Mouse (Mus musculus): ENCODE results near the gene Acot8. TPM values are rescaled to one million over a fixed set of nuclear protein-coding genes. Genes with fewer than 3 reads are reported as not detected.
A peak's percentile ranks its signal among the peaks of the same experiment; 100 is the strongest.

The Acot8 gene
- total RNA-seq, 1 experiment, result 46.4 TPM

DNA sequence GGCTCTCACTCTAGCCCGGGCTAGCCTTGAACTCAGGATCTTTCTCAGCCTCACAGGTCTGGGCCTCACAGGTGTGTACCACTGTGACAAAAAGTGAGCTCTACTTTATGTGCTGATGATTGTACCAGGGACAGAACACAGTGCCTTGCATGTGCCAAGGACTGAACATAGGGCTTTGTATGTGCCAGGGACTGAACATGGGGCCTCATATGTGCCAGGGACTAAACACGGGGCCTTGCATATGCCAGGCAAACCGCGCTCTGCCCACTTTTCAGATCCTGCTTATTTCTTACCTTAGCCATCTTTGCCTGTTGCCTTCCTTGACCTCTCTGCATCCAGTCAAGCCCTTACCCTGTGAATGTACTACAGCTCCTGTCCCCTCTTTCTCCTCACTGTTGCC is 42.7 kb downstream of the Acot8 start:
- Histone ChIP-seq H3K9me3 (ENCODE audit: control insufficient read depth, insufficient read depth, low read depth, low read length) (no peaks in the 10 kb centered on the region), H3K27ac (ENCODE audit: insufficient read depth, low read depth, low read length, poor library complexity, severe bottlenecking) (peak overlapping the region; percentile 30), H3K36me3 (ENCODE audit: control insufficient read depth, insufficient read depth, low read length, poor library complexity, severe bottlenecking) (peaks cover 70% of the 10 kb centered on the region), H3K9ac (ENCODE audit: insufficient read depth, low read depth, low read length, poor library complexity, severe bottlenecking) (no peak overlapping the region), H3K4me3 (ENCODE audit: insufficient read depth in 1 of 2, low read depth in 1 of 2, low read length in 2 of 2, poor library complexity in 1 of 2, severe bottlenecking in 1 of 2) (no peak overlapping the region), H3K4me1 (ENCODE audit: control insufficient read depth in 2 of 2, insufficient read depth in 2 of 2, low read length in 2 of 2, poor library complexity in 1 of 2) (peaks cover 2 to 3% of the 10 kb centered on the region in 2 experiments; a peak in 1 of 4 replicates)
- DNase-seq (ENCODE audit: low read depth, low spot score), result no peak
- no peak for TF ChIP-seq MAFK (IDR thresholded peaks at IDR 0.05; ENCODE audit: insufficient read depth, low read depth, low read length)
- TF ChIP-seq HCFC1 (IDR thresholded peaks at IDR 0.05; ENCODE audit: borderline replicate concordance, insufficient read depth, low read length), result no peak
- no peak for TF ChIP-seq ZNF384 (IDR thresholded peaks at IDR 0.05; ENCODE audit: low read depth, low read length)
- no peak for TF ChIP-seq CHD2 (IDR thresholded peaks at IDR 0.05; ENCODE audit: low read depth, low read length)
- no peak for TF ChIP-seq ZC3H11A (IDR thresholded peaks at IDR 0.05; ENCODE audit: borderline replicate concordance, low read depth, low read length)
- in situ Hi-C loops (cut with MboI; ENCODE audit: low sequenced_read_pairs in 2 of 2, unreplicated experiment in 2 of 2), result no loop called here

DNA sequence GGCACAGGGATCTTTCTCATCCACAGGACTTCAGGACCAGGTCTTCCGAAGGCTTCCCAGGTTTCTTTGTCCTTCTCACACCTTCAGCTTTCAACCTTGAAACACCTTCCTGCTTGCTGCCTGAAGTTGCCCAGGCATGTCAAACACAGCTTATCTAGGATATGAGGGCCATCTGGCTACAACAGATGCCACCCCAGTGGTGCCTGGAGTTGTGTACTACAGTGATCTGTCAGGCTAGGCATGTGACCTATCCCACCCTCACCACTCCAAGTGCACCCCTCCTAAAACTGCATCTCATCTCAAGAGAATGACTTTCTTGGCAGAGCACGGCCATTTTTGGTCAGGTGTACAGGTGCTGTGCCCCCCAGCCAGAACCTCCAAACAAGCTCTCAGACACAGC is 43.2 kb downstream of the Acot8 start:
- Histone ChIP-seq H3K36me3 (ENCODE audit: control insufficient read depth, insufficient read depth, low read length, poor library complexity, severe bottlenecking) (peaks cover 72% of the 10 kb centered on the region), H3K9me3 (ENCODE audit: control insufficient read depth, insufficient read depth, low read depth, low read length) (no peaks in the 10 kb centered on the region), H3K4me3 (ENCODE audit: insufficient read depth in 1 of 2, low read depth in 1 of 2, low read length in 2 of 2, poor library complexity in 1 of 2, severe bottlenecking in 1 of 2) (no peak overlapping the region), H3K9ac (ENCODE audit: insufficient read depth, low read depth, low read length, poor library complexity, severe bottlenecking) (no peak overlapping the region), H3K4me1 (ENCODE audit: control insufficient read depth in 2 of 2, insufficient read depth in 2 of 2, low read length in 2 of 2, poor library complexity in 1 of 2) (peaks cover 2 to 3% of the 10 kb centered on the region in 2 experiments; a peak in 1 of 4 replicates), H3K27ac (ENCODE audit: insufficient read depth, low read depth, low read length, poor library complexity, severe bottlenecking) (peak overlapping the region; percentile 30)
- in situ Hi-C loops (cut with MboI; ENCODE audit: low sequenced_read_pairs in 2 of 2, unreplicated experiment in 2 of 2), result no loop called here
- no peak for DNase-seq (ENCODE audit: low read depth, low spot score)
- TF ChIP-seq CHD2 (IDR thresholded peaks at IDR 0.05; ENCODE audit: low read depth, low read length) (no peak), MAFK (IDR thresholded peaks at IDR 0.05; ENCODE audit: insufficient read depth, low read depth, low read length) (no peak), ZC3H11A (IDR thresholded peaks at IDR 0.05; ENCODE audit: borderline replicate concordance, low read depth, low read length) (no peak), ZNF384 (IDR thresholded peaks at IDR 0.05; ENCODE audit: low read depth, low read length) (no peak), HCFC1 (IDR thresholded peaks at IDR 0.05; ENCODE audit: borderline replicate concordance, insufficient read depth, low read length) (no peak)

DNA sequence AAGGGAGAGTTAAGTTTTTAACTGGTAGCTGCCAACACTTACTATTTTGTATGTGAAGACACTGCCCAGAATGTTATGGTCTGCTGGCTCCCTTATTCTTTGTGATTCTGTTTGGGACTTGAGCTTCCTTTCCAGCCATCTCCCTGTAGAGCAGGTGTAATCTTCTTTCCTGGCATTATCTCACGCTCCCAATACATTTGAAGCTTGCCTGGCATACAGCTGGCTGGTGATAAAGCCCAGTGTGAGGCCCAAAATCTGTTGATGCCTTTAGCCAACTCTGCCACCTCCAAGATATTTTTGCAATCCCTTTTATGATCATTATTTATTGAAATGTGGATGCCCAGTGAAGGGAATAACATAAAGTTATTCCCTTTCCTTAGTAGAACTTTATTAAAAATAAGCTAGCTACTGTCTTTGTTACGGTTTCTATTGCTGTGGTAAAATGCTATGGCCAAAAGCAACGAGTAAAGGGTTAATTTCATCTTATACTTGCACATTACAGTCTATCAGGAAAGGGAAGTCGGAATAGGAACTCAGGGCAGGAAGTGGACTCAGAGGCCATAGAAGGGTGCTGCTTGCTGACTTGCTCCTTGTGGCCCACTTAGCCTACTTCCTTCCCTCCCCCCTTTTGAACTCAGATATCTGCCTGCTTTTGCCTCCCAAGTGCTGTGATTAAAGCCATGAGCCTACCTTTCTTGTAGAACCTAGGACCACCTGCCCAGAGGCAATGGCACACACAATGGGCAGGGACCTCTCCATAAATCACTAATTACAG is 44.4 kb downstream of the Acot8 start:
- Histone ChIP-seq H3K27ac (ENCODE audit: insufficient read depth, low read depth, low read length, poor library complexity, severe bottlenecking) (no peak overlapping the region), H3K36me3 (ENCODE audit: control insufficient read depth, insufficient read depth, low read length, poor library complexity, severe bottlenecking) (peaks cover 69% of the 10 kb centered on the region), H3K9me3 (ENCODE audit: control insufficient read depth, insufficient read depth, low read depth, low read length) (no peaks in the 10 kb centered on the region), H3K4me1 (ENCODE audit: control insufficient read depth in 2 of 2, insufficient read depth in 2 of 2, low read length in 2 of 2, poor library complexity in 1 of 2) (peaks cover 2 to 3% of the 10 kb centered on the region in 2 experiments; a peak in 1 of 4 replicates), H3K9ac (ENCODE audit: insufficient read depth, low read depth, low read length, poor library complexity, severe bottlenecking) (no peak overlapping the region), H3K4me3 (ENCODE audit: insufficient read depth in 1 of 2, low read depth in 1 of 2, low read length in 2 of 2, poor library complexity in 1 of 2, severe bottlenecking in 1 of 2) (no peak overlapping the region)
- TF ChIP-seq MAFK (IDR thresholded peaks at IDR 0.05; ENCODE audit: insufficient read depth, low read depth, low read length), result no peak
- no peak for TF ChIP-seq HCFC1 (IDR thresholded peaks at IDR 0.05; ENCODE audit: borderline replicate concordance, insufficient read depth, low read length)
- TF ChIP-seq CHD2 (IDR thresholded peaks at IDR 0.05; ENCODE audit: low read depth, low read length), result no peak
- TF ChIP-seq ZC3H11A (IDR thresholded peaks at IDR 0.05; ENCODE audit: borderline replicate concordance, low read depth, low read length), result no peak
- DNase-seq (ENCODE audit: low read depth, low spot score), result no peak
- in situ Hi-C loops (cut with MboI; ENCODE audit: low sequenced_read_pairs in 2 of 2, unreplicated experiment in 2 of 2), result no loop called here

DNA sequence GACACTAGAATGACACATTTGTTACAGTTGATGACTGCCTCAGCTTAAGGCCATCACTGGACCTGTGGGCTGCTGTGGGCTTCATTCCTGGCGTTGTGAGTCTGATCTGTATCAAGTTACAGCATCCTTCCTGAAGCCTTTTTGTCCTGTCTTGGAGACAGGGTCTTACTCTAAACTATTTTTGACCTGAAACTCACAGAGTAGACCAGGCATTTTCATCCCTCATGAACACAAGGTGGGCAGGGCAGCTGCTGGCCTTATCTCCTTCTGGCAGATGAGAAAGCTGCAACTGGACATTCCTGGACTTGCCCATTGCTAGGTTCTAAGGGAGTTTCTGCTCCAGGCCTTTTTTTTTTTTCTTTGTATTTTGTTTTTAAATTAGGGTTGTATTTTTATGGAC is 46.0 kb downstream of the Acot8 start:
- TF ChIP-seq MAFK (IDR thresholded peaks at IDR 0.05; ENCODE audit: insufficient read depth, low read depth, low read length) (no peak), CHD2 (IDR thresholded peaks at IDR 0.05; ENCODE audit: low read depth, low read length) (no peak), HCFC1 (IDR thresholded peaks at IDR 0.05; ENCODE audit: borderline replicate concordance, insufficient read depth, low read length) (no peak), ZNF384 (IDR thresholded peaks at IDR 0.05; ENCODE audit: low read depth, low read length) (no peak), ZC3H11A (IDR thresholded peaks at IDR 0.05; ENCODE audit: borderline replicate concordance, low read depth, low read length) (no peak)

More for the DNA sequence above, 46.0 kb downstream of the Acot8 start:
- no peak overlapping the region for H3K9ac ChIP-seq (ENCODE audit: insufficient read depth, low read depth, low read length, poor library complexity, severe bottlenecking)
- no peak for DNase-seq (ENCODE audit: low read depth, low spot score)
- H3K4me3 ChIP-seq (ENCODE audit: insufficient read depth in 1 of 2, low read depth in 1 of 2, low read length in 2 of 2, poor library complexity in 1 of 2, severe bottlenecking in 1 of 2), result no peak overlapping the region
- H3K27ac ChIP-seq (ENCODE audit: insufficient read depth, low read depth, low read length, poor library complexity, severe bottlenecking), result no peak overlapping the region
- peaks cover 72% of the 10 kb centered on the region for H3K36me3 ChIP-seq (ENCODE audit: control insufficient read depth, insufficient read depth, low read length, poor library complexity, severe bottlenecking)
- peaks cover 2 to 3% of the 10 kb centered on the region in 2 experiments; a peak in 1 of 4 replicates for H3K4me1 ChIP-seq (ENCODE audit: control insufficient read depth in 2 of 2, insufficient read depth in 2 of 2, low read length in 2 of 2, poor library complexity in 1 of 2)
- in situ Hi-C loops (cut with MboI; ENCODE audit: low sequenced_read_pairs in 2 of 2, unreplicated experiment in 2 of 2), result no loop called here
- no peaks in the 10 kb centered on the region for H3K9me3 ChIP-seq (ENCODE audit: control insufficient read depth, insufficient read depth, low read depth, low read length)

Measured in ES-E14 (cell line).